41 mouse cellular contexts compared by ENCODE assay signal in genomic region chr9:99253861-99254260, GRCm38 (mm10). TPM values are rescaled to one million over a fixed set of nuclear protein-coding genes. Genes with fewer than 3 reads are reported as not detected.
DNase-seq lines count a peak whose midpoint lies in the region; ATAC-seq and TF ChIP-seq lines count a peak whose summit lies in the region.
"Had no signal": no experiment of that assay in that cellular context is flagged by ENCODE, and none has a peak within 500 bp of the region (broad histone marks: within the 10 kb centered on the region; RNA-seq: fewer than 3 reads in every experiment).

No protein-coding gene starts in this region.

- H3K9me3 ChIP-seq in heart, embryonic 11.5 days (replicated peaks; ENCODE audit: control insufficient read depth, low read length) = no peaks in the 10 kb centered on the region
- H3K9me3 ChIP-seq in liver, embryonic 15.5 days (replicated peaks) = no peaks in the 10 kb centered on the region
- peaks cover 13% of the 10 kb centered on the region; the same call in 1 of the 2 replicates for H3K9me3 ChIP-seq in E14TG2a.4 (ENCODE audit: low read length)
- H3K9me3 ChIP-seq: hindbrain, embryonic 10.5 days; hindbrain, embryonic 15.5 days; midbrain, embryonic 12.5 days; neural tube, embryonic 12.5 days had no signal

- no peaks in the 10 kb centered on the region for H3K27me3 ChIP-seq in heart, embryonic 11.5 days (ENCODE audit: control insufficient read depth, insufficient read depth, low read length)
- no peaks in the 10 kb centered on the region for H3K27me3 ChIP-seq in heart, adult 2 months (ENCODE audit: control insufficient read depth, insufficient read depth, low read length)
- H3K27me3 ChIP-seq in liver, embryonic 15.5 days = no peaks in the 10 kb centered on the region
- no peaks in the 10 kb centered on the region for H3K27me3 ChIP-seq in E14TG2a.4 (ENCODE audit: insufficient read depth, low read length)
- H3K27me3 ChIP-seq: hindbrain, embryonic 15.5 days; megakaryocyte, embryonic 14.5 days; midbrain, embryonic 12.5 days; neural tube, embryonic 12.5 days had no signal

- H3K27ac ChIP-seq in heart, embryonic 11.5 days (ENCODE audit: low read depth, low read length) = no peak overlapping the region
- no peak overlapping the region for H3K27ac ChIP-seq in heart, adult 2 months
- 0 out of 2 replicates have a peak overlapping the region, but pooled peaks have one; percentile 7 for H3K27ac ChIP-seq in liver, embryonic 15.5 days (replicated peaks)
- H3K27ac ChIP-seq in layer of hippocampus, adult 2 months = no peak overlapping the region
- H3K27ac ChIP-seq: gastrocnemius, adult 2 months; hindbrain, embryonic 10.5 days; hindbrain, embryonic 15.5 days; midbrain, embryonic 12.5 days; neural tube, embryonic 12.5 days had no signal

- intact Hi-C loops in heart, adult 2 months (cut with DNase I) = no loop called here

- H3K4me3 ChIP-seq in heart, embryonic 11.5 days (ENCODE audit: low read depth, low read length) = no peak overlapping the region
- H3K4me3 ChIP-seq in heart, adult 2 months = no peak overlapping the region
- H3K4me3 ChIP-seq in liver, embryonic 15.5 days (replicated peaks) = no peak overlapping the region
- H3K4me3 ChIP-seq in E14TG2a.4 (replicated peaks; ENCODE audit: low read length) = peak overlapping the region; percentile 39
- no peak overlapping the region for H3K4me3 ChIP-seq in layer of hippocampus, adult 2 months
- H3K4me3 ChIP-seq: erythroblast, embryonic 14.5 days; gastrocnemius, adult 2 months; hindbrain, embryonic 10.5 days; hindbrain, embryonic 15.5 days; megakaryocyte, embryonic 14.5 days; midbrain, embryonic 12.5 days; myocyte; neural tube, embryonic 12.5 days had no signal

- H3K79me2 ChIP-seq in heart, adult 2 months (replicated peaks; ENCODE audit: control insufficient read depth, insufficient read depth, low read length) = no peaks in the 10 kb centered on the region

- TF ChIP-seq EP300 in heart, adult 2 months (IDR thresholded peaks at IDR 0.05; ENCODE audit: insufficient read depth, low read depth, low read length) = no peak

- peaks cover 2% of the 10 kb centered on the region; the same call in 1 of the 2 replicates for H3K36me3 ChIP-seq in heart, embryonic 11.5 days (ENCODE audit: control insufficient read depth, insufficient read depth, low read length)
- H3K36me3 ChIP-seq in heart, adult 2 months (ENCODE audit: control insufficient read depth, insufficient read depth, low read length) = no peaks in the 10 kb centered on the region
- peaks cover 69% of the 10 kb centered on the region for H3K36me3 ChIP-seq in liver, embryonic 15.5 days (replicated peaks)
- H3K36me3 ChIP-seq in E14TG2a.4 (ENCODE audit: insufficient read depth, low read length) = peaks cover 56% of the 10 kb centered on the region

- 0 out of 2 replicates have a peak overlapping the region, but pooled peaks have one; percentile 3 for H3K4me2 ChIP-seq in heart, embryonic 11.5 days
- H3K4me2 ChIP-seq in liver, embryonic 15.5 days = no peak overlapping the region
- H3K4me2 ChIP-seq: hindbrain, embryonic 15.5 days; midbrain, embryonic 12.5 days; neural tube, embryonic 12.5 days had no signal

- no peak overlapping the region for H3K9ac ChIP-seq in heart, embryonic 11.5 days (ENCODE audit: low read depth, low read length)
- no peak overlapping the region for H3K9ac ChIP-seq in heart, adult 2 months (ENCODE audit: low read depth, low read length)
- no peak overlapping the region for H3K9ac ChIP-seq in liver, embryonic 15.5 days
- H3K9ac ChIP-seq: hindbrain, embryonic 15.5 days; midbrain, embryonic 12.5 days; neural tube, embryonic 12.5 days had no signal

- 83% methylated on average over 10 of the region's 10 CpGs for WGBS in heart, embryonic 11.5 days (ENCODE audit: insufficient replicate concordance)
- WGBS in heart, adult 2 months = 91% methylated on average over 10 of the region's 10 CpGs
- WGBS in liver, embryonic 15.5 days (ENCODE audit: insufficient replicate concordance) = 73% methylated on average over 10 of the region's 10 CpGs

- no peak for TF ChIP-seq POLR2A in heart, adult 2 months (IDR thresholded peaks at IDR 0.05; ENCODE audit: insufficient read depth, low read depth, low read length)

- no peaks in the 10 kb centered on the region for H3K4me1 ChIP-seq in heart, embryonic 11.5 days (ENCODE audit: control insufficient read depth, insufficient read depth, low read length)
- H3K4me1 ChIP-seq in heart, adult 2 months (ENCODE audit: control insufficient read depth, insufficient read depth, low read length) = no peaks in the 10 kb centered on the region
- peaks cover 48% of the 10 kb centered on the region for H3K4me1 ChIP-seq in liver, embryonic 15.5 days (replicated peaks)
- H3K4me1 ChIP-seq in E14TG2a.4 (replicated peaks; ENCODE audit: low read depth, low read length) = peaks cover 78% of the 10 kb centered on the region
- H3K4me1 ChIP-seq: hindbrain, embryonic 10.5 days; hindbrain, embryonic 15.5 days; midbrain, embryonic 12.5 days; neural tube, embryonic 12.5 days had no signal

- no peak for TF ChIP-seq CTCF in heart, adult 2 months (IDR thresholded peaks at IDR 0.05)
- TF ChIP-seq CTCF in E14TG2a.4 (conservative IDR thresholded peaks at IDR 0.05; ENCODE audit: low read length) = no peak
- no peak for TF ChIP-seq CTCF in layer of hippocampus, adult 2 months (conservative IDR thresholded peaks at IDR 0.05)

- ATAC-seq in heart, embryonic 11.5 days (replicated peaks; ENCODE audit: insufficient number of reproducible peaks, low FRiP score, low TSS enrichment) = peak; percentile 52; the same call in 1 of the 2 replicates
- no peak for ATAC-seq in liver, embryonic 15.5 days (ENCODE audit: insufficient read depth)
- ATAC-seq: forebrain, embryonic 16.5 days; inflammation-experienced regulatory T-cells, adult 6 months had no signal

- no peak for DNase-seq in heart, adult 2 months
- DNase-seq in liver (no peak), R1 (ENCODE audit: low read depth, low spot score) (peak; percentile 59)
- DNase-seq in layer of hippocampus, adult 2 months (ENCODE audit: low spot score in 2 of 2) = no peak
- DNase-seq: adrenal gland, postnatal 25 days; cerebellum, adult 18-20 months; cerebellum, postnatal 10 days; gastrocnemius, adult 2 months; gastrocnemius, postnatal 36 days; kidney, adult 11 months; kidney, postnatal 14 days; right cerebral cortex, adult 18-20 months; spleen, adult 18-20 months; thymus, postnatal 14 days had no signal

RNA-seq across cellular contexts. Expression of gene Cep70, which starts 10.7 kb away (rescaled TPM):
- 26.1 and 27.5 TPM in 2 replicates for polyA plus RNA-seq in heart, embryonic 11.5 days (2014; fragmentation: Nextera tagmentation; extraction: Ambion mirVana)
- total RNA-seq in heart, adult 2 months (2021) = 1 to 10 TPM; 5.5 to 8.1 TPM
- 2.3 and 4.0 TPM in 2 replicates for polyA plus RNA-seq in heart, adult 2 months (2012; rRNA removed)
- 21.1 and 25.0 TPM in 2 replicates for polyA plus RNA-seq in liver, embryonic 15.5 days (2015; fragmentation: Nextera tagmentation; extraction: Ambion mirVana)
- total RNA-seq in layer of hippocampus, adult 2 months (2021) = 10 to 100 TPM; 27.5 to 34.0 TPM

RNA-seq across cellular contexts. Expression of gene Faiml, which starts 16.8 kb away (rescaled TPM):
- polyA plus RNA-seq in heart, embryonic 11.5 days (2014; fragmentation: Nextera tagmentation; extraction: Ambion mirVana) = not detected in 2 replicates
- not detected for total RNA-seq in heart, adult 2 months (2021)
- not detected in 2 replicates for polyA plus RNA-seq in heart, adult 2 months (2012; rRNA removed)
- polyA plus RNA-seq in liver, embryonic 15.5 days (2015; fragmentation: Nextera tagmentation; extraction: Ambion mirVana) = not detected in 2 replicates
- not detected for total RNA-seq in layer of hippocampus, adult 2 months (2021)
- total RNA-seq: adrenal gland, adult 18-20 months; adrenal gland, postnatal 25 days; gastrocnemius, adult 2 months; gastrocnemius, postnatal 36 days; layer of hippocampus, postnatal 10 days; left cerebral cortex, adult 18-20 months; left cerebral cortex, postnatal 14 days; liver, adult 2 months; midbrain, postnatal 0 days had no signal
- polyA plus RNA-seq: cortical plate, adult 2 months; embryonic facial prominence, embryonic 14.5 days; erythroblast, embryonic 14.5 days; forebrain, embryonic 11.5 days; forebrain, embryonic 16.5 days; heart, postnatal 0 days; hindbrain, embryonic 10.5 days; hindbrain, embryonic 15.5 days; inflammation-experienced regulatory T-cells, adult 6 months; kidney, embryonic 14.5 days; limb, embryonic 11.5 days; liver, adult 2 months; lung, embryonic 16.5 days; midbrain, embryonic 12.5 days; midbrain, postnatal 0 days; myocyte; neural tube, embryonic 12.5 days; stomach, embryonic 16.5 days; urinary bladder, adult 2 months had no signal
